Mouse (Mus musculus): ENCODE measurements around the gene Taok3.

- TF ChIP-seq CTCF (IDR thresholded peaks at IDR 0.05; ENCODE audit: low read depth, low read length) (no peak), GATA2 (IDR thresholded peaks at IDR 0.05; ENCODE audit: borderline replicate concordance, low read depth, low read length) (no peak), GATA1 (IDR thresholded peaks at IDR 0.05; ENCODE audit: borderline replicate concordance, low read length) (no peak), TAL1 (conservative IDR thresholded peaks at IDR 0.05; ENCODE audit: low read depth, low read length) (no peak), POLR2AphosphoS5 (IDR thresholded peaks at IDR 0.05; ENCODE audit: insufficient replicate concordance, low read depth, low read length) (no peak)
Observed at GRCm38 (mm10) chr5:117214016-117214415, 94.1 kb downstream of the Taok3 start.

All from G1E (cell line).